Mouse (Mus musculus): ENCODE results near the gene Unc5b.

Unc5b gene

DNA sequence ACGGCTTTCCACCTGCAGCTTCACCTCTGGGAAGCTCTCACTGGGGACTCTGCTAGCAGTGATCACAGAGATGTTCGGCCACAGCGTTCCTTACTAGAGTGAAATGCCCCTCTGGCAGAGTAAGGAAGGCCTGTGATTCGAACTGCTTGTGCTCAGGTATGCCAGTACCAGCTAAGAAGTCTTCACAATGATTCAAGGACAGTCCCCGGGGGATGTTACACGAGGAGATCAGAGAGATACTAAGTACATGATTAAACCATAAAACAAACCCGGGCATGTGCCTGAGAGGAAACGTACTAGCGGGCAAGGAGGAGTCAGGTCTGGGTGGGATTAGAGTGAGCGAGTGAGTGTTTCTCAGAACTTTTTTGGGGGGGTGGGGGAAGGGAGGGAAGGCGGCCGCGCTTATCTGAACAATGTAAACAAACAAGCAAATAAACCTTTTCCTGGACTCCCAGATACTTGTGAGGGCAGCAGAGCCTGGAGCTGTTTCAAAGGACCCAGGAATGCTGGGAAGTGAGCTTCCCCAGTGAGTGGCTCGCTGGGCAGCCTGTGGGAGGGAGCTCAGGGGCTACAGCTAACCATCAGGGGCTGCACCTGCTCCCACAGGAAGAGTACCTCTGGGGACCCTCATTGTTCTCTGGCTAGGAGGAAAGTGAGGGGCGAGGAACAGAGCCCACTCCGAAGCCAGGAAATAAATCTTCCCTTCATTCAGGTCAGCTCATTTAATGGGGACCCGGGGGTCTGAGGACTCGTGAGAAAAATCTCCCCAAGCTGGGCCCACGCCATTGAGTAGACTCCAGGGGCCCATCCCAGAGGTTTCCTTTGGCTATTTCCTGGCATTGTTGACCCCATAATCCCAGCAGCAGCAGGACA, 30.9 kb downstream of the Unc5b start:
- no peak for DNase-seq (ENCODE audit: low read depth)

DNA sequence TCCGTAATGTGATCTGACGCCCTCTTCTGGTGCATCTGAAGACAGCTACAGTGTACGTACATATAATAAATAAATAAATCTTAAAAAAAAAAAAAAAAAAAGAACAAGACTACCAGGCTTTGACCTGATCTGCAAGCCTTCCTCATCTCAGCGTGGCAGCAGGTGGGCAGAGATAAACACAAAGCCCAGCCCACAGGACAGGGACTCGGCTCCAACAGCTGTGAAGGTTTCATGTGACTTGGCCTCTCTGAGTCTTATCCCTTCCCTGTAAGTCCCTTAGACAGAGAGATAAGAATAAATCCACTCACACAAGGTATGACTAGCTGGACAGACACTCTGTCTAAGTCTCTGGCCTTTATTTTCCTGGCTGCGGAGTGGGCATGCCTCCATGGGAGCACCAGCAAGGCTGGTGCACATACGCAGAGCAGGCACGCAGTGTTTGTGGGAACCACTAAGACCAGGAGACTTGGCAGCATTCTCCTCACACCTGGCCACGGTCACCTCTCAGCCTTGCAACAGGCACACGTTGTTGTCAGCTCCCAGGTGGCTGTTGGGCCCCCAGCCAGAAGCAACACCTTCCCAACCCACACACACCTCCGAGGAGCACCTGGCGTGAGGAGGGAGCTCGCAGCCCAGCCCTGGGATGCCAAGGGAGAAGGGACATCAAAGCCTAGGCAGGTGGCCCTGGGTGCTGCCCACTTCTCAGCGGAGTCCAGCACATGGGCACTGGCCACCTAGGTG, 33.5 kb downstream of the Unc5b start:
- DNase-seq (ENCODE audit: low read depth) = no peak

DNA sequence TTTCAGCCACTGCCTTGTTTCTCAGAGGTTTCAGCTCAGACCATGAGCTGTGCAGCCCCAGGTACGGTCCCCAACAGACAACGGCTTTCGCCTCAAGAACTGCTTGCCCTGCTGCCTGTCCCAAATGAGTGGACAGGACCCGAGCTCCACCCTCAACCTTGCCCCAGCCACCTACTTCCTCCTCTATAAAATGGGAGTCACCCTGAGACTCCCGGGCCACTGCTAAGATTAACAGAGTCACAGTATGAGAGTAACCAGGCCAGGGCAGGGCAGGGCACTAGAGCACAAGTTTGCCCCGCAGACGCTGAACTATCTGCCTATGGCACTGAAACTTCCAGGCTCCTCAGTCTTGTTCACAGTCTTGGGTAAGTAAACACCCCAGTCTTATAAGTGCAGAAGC, 34.9 kb downstream of the Unc5b start:
- DNase-seq (ENCODE audit: low read depth) = no peak

DNA sequence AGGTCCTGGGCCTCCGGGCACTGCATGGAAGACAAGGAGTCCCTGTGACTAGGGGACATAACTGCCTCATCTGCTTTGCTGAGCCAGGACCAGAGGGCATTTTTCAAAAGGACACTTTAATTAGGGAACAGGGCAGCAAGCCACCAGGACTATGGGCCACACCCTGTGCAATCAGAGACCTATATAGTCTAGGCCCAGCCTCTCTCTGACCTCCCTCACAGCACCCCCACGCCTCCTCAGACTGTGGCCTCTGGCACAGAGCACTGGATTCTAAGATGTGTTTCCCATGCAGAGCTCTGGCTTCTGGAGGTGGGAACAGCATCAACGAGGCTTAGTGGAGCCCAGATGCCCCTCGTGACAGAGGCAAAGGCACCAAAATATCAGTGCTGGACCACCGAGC, 35.4 kb downstream of the Unc5b start:
- DNase-seq (ENCODE audit: low read depth) = no peak

DNA sequence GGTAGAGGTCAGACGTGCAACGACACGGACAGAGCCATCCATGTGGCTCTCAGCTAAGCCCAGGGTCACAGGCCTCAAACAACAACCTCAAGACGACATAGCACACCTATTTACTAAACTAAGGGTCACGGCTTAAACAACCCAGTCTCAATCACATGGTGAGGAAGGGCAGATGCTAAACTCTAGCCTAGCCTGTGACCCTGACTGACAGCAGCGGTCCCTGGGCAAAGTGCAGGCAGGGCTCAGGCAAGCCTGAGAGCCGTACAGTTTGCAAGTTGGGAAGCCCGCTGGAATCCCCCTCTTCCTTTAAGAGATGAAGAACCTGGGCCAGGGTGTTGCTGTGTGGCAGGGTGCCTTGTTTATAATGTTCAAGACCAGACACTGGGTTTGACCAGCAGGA, 36.6 kb downstream of the Unc5b start:
- no peak for DNase-seq (ENCODE audit: low read depth)

DNA sequence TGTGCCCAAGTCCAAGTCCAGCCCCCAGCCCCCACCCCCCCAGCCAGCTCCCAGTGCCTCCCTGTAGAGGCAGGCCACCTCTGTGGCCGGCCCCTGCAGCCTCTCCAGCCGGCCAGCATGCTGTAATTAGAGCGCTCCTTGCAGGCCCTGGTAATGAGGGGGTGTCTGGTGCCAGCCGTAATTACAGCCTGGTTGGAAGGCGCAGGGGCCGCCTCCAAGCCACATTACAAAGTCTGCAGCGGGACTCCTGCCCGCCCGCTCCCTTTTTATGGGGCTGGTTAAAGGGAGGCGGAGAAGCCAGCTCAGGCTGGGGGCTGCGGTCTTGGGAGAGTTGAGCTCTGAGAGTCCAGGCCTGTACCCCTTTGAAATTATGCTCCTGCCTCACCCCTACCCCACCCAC, 37.0 kb downstream of the Unc5b start:
- no peak for DNase-seq (ENCODE audit: low read depth)

DNA sequence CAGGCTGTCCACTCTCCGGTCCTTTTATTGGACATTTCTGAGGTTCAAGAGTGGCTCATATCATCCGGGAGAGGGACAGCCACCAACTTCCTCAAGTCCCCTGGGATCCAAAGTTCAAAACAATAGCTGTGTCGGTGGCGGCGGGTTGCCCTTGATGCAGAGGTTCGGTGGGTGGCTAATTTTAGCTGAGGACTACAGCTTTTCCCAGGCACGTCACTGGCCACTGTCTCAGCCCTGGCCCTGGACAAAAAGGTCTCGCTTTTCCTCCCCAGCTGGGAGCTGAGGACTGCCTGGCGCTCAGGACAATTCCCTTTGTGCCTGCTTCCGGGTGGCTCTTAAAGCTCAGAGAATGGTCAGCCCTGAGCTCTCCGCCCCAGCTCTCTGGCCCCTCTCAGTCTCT, 38.5 kb downstream of the Unc5b start:
- no peak for DNase-seq (ENCODE audit: low read depth)

DNA sequence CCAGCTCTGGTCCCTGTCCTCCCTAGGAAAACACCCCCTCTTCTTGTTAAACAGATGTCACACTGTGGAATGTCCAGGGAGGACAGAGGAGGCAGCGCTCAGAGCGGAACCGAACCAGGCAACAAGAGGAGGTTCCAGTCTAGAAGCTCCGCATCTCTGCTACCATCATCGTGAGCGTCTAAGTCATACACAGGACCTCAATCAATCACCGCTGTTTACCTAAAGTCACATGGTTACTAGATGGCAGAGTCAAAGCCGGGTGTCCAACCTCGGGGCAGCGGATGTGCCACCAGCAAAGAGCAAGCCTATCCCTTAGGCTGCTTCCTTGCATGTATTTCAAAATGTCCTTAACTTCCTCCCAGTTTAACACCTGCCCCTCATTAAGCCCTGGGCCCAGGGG, 39.0 kb downstream of the Unc5b start:
- DNase-seq (ENCODE audit: low read depth) = no peak

DNA sequence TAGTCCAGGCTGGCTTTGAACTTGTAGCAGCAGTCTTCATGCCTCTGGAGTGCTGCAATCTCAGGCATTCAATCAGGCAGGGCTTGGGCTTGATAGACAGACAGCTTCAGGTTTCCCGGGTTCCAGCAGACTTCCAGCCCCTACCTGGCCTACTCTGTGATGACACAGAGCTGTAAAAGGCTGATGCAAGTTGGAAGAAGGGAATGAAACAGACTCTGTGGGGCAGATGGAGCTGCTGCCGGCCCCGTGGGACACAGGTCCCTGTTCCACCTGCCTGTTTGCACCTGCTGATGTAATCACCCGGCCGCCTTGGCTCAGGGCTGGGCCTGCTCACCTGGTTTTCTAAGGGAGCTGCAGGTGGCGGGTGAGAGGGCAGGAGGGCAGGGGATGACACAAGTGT, 40.5 kb downstream of the Unc5b start:
- DNase-seq (ENCODE audit: low read depth) = no peak

DNA sequence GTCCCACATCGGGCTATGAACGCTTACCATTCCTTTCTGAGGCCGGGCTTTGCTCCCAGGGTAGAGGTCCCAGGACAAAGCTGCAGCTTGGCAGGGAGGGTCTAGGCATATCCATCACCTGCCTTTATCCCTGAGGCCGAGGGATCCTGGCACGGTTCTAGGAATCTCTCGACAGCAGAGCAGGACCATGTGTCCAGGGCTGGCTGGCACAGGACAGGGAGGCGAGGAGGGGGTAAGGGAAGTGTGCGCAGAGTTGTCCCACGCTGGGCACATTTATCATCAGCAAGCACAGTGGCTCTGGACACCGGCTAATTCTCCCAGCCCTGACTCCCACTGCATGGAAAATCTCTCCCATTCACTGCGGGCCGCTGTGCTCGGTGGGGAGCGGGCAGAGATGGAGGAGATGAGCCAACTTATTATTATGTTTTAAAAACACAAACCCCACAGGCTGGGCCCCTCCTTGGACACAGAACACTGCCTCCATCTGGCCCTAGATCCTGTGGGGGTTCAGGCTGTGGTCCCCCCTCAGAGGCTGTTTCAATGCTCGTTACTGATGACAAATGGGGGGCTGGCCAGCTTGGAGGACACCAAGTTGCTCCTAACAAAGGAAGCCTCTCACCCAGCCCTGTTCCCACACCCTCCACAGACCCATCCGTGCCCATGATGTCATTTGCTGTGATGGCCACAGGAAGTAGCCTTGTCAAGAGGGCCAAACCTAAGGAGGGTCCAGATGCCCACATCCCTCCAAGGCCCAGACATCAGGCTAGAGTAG, 43.9 kb downstream of the Unc5b start:
- DNase-seq (ENCODE audit: low read depth) = no peak

DNA sequence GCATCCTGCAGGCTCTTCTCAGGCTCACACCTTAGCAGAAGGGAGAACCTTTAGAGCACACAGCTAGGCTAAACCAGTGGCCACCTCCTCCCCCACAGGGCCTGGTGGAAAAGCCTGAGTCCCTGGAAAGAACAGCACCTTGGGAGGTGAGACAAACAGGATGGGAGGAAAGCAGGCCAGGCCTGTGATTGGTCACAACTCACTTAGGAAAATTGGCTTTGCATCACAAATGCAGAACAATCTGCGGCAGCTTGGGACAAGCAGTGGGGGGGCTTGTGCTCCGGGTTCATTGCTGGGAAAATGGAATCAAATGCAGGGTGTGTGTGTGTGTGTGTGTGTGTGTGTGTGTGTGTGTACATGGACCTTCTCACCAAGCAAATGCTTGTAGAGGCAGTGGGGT, 47.8 kb downstream of the Unc5b start:
- no peak for DNase-seq (ENCODE audit: low read depth)

DNA sequence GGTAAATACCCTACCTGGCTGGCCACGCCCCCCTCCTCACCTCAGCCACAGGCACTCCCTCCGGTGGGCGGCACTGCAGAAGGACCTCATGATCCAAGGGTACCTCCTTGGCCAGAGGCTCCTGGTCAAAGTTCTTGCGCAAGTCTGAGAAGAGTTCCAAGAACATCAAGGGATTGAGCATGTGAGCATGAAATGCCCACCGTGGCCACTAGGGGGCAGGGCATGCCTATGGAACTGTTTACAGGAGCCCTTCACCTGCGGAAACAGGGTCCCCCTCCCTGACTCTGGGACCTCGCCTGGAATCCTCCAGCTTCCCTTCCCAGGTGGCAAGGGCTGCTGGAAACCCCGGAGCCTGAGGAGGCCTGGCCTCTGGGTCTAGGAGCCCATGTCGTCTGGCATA, 51.8 kb downstream of the Unc5b start:
- peak; percentile 55 for DNase-seq (ENCODE audit: low read depth)

DNA sequence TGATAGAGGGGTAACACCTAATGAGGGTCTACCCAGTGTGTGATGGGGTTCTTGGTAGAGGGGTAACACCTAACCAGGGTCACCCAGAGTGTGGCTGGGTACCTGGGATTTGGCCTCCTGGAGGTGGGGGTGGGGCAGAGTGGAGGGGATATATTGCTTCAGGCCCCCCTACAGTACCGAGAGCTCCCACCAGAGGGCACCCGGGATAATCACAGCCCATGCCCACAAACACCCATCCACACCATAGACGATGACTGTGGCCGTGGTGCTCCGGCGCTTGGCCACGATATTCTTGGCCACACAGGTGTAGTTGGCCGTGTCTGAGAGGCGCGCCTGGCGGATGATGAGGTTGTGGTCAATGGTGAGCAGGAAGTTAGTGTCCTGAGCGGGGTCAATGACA, 52.8 kb downstream of the Unc5b start:
- DNase-seq (ENCODE audit: low read depth) = no peak

DNA sequence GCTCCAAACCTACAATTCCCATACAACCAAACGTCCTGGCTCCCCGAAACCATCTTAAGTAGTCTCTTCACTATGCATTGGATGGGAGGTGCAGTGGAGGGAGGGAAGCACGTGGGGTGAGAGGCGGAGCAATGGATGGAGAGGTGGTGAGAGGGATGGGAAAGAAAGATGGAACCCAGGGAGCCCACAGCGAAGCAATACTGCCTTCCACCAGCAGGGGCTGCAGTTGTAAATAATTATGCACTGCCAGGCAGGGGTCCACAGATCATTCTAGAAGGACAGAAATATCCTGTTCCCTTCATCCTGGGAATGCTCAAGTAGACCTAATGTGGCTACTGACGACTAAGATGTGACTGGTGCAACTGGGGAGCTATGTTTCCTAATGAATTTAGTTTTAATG, 55.9 kb downstream of the Unc5b start:
- DNase-seq (ENCODE audit: low read depth) = peak; percentile 14

DNA sequence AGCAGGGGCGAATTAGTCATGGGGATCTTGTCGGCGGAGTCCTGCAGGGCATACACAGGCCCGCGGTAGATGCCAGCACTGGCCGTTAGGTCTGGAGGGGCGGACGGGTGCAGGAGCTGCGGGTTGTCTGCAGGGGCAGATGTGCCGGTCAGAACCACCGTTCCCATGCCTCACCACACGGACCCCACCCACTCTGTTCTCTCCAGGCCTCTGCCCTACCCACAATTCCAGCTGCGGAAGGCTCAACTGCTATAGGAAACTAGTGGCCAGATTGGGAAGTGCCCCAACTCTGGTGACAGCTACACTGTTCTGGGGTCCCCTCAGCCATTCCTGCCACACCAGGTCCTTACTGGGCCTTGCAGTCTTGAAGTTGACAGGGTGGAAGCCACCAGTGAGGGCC, 56.8 kb downstream of the Unc5b start:
- DNase-seq (ENCODE audit: low read depth) = no peak

DNA sequence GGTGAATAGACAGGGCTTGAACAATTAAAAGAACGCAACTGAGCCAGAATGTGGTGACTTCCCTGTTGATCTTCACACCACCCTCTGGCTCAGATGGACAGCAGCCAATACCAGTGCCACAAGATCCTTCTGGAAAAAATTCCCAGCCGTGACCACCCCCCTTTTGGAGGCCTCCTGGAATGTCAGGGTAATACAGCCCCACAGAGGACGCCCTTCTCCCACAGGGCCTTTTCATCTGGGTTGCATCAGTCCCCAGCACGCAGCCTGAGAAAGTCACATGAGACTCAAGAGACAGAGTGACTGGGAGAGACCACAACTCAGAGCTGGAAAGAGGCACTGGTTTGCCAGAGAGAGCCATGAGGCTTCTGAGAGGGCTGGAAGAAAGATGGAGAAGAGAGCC, 60.5 kb downstream of the Unc5b start:
- DNase-seq (ENCODE audit: low read depth) = no peak

DNA sequence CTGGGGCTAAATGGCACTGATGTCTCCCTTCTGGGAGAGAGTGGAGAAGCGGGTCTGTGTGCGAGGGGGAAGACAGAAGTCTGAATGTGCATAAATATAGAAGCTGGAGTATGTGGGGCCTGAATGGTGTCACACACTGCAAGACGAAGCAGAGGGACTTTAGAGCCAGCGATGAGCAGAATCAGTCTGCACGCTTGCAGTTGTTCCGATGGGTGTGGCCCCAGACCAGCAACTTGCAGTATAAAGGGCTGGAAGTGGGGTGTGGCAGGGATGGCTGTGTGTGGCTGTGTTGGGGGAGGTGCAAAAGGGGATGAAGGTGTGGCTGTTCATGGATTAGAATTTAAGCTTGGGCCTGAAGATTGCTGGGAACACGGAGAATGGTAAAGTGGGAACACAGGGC, 62.8 kb downstream of the Unc5b start:
- DNase-seq (ENCODE audit: low read depth) = no peak

DNA sequence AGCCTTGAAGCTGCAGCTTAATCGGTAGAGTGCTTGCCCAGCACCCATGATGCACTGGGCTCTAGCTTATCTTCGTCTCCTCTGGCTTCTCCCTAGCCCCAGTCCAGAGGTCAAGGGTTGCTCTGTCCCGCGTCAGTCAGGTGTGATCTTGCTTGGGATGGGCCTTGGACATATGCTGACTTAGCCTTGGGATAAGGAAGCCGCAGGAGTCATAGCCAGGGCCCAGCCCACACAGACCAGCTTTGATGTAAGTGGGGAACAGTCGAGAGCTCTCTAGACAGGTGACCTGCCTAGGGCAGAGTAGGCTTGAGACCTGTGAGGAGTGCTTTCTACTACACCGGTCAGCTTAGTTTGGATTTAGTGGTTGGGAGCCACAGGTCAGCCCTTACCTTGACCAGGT, 64.0 kb downstream of the Unc5b start:
- no peak for DNase-seq (ENCODE audit: low read depth)

DNA sequence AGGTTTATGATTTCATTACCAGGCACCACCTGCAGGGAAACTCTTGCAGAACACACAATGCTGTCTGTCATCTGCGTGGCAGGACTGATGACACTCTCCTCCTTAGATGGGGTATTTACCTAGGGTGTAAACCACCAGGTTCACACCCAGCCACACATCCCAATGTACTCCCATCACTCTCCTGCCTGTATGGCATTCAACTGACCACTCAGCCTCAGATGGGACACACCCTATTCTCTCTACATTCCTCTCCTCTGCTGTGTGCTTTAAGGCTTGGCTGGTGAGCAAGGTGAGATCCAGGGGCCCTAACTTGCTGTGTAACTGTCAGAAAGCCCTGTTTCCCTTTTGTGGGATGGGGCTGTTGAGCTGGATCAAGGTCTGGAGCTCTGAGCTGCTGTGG, 69.3 kb downstream of the Unc5b start:
- no peak for DNase-seq (ENCODE audit: low read depth)

DNA sequence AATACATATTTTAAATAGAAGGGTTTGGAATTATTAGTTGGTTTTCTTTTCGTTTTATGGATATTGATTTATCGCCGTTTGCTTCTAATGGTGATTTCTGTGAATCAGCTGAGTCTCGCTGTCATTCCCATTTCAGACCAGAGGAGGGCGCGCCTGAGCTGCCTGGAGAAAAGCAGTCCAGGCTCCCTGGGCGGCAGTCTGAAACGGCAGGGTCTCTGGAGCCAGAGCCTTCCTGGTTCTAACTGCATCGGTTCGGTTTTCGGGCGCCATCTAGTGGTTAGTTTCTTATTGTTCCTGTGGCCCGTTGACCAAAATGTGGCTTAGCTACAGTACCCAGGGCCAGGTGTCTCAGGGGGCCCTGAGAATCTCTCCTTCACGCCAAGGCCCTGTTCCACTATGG, 71.0 kb downstream of the Unc5b start:
- peak; percentile 95 for DNase-seq (ENCODE audit: low read depth)

DNA sequence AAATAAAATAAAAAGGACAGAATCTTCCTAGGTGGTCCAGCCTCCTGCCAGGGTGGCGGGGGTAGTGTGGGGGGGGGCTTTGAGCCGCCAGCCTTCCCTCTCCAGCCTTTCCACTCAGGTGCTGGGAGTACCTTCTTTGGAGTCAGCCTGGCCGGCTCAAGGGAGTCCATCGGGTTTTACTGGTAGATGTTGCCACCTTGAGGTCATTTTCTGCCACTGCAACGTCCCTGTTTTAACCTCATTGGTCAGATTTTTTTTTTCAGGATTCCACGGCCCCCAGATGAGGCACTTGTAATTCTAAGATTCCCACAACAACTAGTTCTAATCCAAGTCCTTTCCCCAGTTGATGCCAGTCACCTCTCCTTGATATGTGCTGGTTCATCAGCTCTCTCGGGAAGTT, 74.4 kb downstream of the Unc5b start:
- peak; percentile 68 for DNase-seq (ENCODE audit: low read depth)

DNA sequence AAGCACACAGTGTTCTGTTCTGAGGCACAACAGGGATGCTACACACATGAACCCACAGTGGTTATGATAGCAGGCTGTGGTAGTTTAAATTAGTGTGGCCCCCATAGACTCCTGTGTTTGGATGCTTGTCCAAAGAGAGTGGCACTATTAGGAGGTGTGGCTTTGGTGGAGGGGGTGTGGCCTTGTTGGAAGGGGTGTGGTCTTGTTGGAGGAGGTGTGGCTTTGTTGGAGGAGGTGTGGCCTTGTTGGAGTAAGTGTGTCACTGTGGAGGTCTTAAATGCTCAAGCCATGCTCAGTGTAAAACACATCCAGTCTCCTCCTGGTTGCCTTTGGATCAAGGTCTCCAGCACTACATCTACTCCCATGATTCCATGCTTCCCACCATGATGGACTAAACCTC, 75.2 kb downstream of the Unc5b start:
- DNase-seq (ENCODE audit: low read depth) = no peak

DNA sequence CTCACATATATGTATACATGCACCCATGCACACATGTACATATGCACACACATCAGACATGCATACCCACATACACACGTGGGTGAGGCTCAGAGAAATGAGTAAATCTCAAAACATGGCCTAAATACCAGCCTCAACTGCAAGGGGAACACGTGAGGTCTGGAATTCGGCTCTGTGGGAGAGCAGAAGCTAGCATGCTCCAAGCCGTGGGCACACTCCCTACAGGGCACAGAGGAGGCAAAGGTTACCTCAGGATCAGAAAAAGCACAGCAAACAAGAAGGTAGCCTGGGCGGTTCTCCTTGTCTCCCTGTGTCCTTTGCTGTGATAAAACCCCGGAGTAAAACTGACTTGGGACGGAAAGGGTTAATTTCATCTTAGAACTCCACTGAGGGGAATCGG, 77.4 kb downstream of the Unc5b start:
- no peak for DNase-seq (ENCODE audit: low read depth)
